Mouse (Mus musculus) cortical plate, adult 2 months (tissue): ENCODE data around the gene Nebl.

Source experiments
- CTCF ChIP-seq: fragments of 200-500 bp; IDR thresholded peaks from 2 replicates; pipeline ENCODE4 v1.5.1; 2011; ENCODE audit warnings: mild to moderate bottlenecking, control low read depth, low read length; ENCODE audit not compliant: insufficient read depth; ENCODE audit errors: extremely low read depth
- POLR2A ChIP-seq: fragments of 200-500 bp; IDR thresholded peaks from 2 replicates; pipeline ENCODE4 v1.6.1; 2011; ENCODE audit warnings: mild to moderate bottlenecking, low read length, control low read depth; ENCODE audit not compliant: insufficient read depth; ENCODE audit errors: extremely low read depth

GRCm38 (mm10) chr2:17585329-17585992 is 145.8 kb downstream of the Nebl start:
- no peak for TF ChIP-seq POLR2A
- TF ChIP-seq CTCF: no peak
